Mouse (Mus musculus): ENCODE measurements around the gene Slc7a5.

Gene Slc7a5

GRCm38 (mm10) chr8:121907587-121908248 lies at the start of gene Slc7a5:
Gene Slc7a5, minus strand, starts transcription at chr8:121907694.
- DNase-seq (ENCODE audit: low spot score) = peak; percentile 90

GRCm38 (mm10) chr8:121955825-121956500 lies 48.5 kb upstream of the Slc7a5 start:
- DNase-seq (ENCODE audit: low spot score) = no peak

- DNase-seq (ENCODE audit: low spot score) = no peak
Observed at GRCm38 (mm10) chr8:121954981-121955555, 47.6 kb upstream of the Slc7a5 start.

GRCm38 (mm10) chr8:121953821-121954545 lies 46.5 kb upstream of the Slc7a5 start:
- no peak for DNase-seq (ENCODE audit: low spot score)

- no peak for DNase-seq (ENCODE audit: low spot score)
Observed at GRCm38 (mm10) chr8:121952800-121953199, 45.3 kb upstream of the Slc7a5 start.

- DNase-seq (ENCODE audit: low spot score) = no peak
Observed at GRCm38 (mm10) chr8:121952122-121952521, 44.6 kb upstream of the Slc7a5 start.

GRCm38 (mm10) chr8:121951656-121952009 lies 44.1 kb upstream of the Slc7a5 start:
- no peak for DNase-seq (ENCODE audit: low spot score)

GRCm38 (mm10) chr8:121950749-121951655 lies 43.5 kb upstream of the Slc7a5 start:
- no peak for DNase-seq (ENCODE audit: low spot score)

- DNase-seq (ENCODE audit: low spot score) = peak; percentile 98
Observed at GRCm38 (mm10) chr8:121949941-121950748, 42.7 kb upstream of the Slc7a5 start.

- DNase-seq (ENCODE audit: low spot score) = no peak
Observed at GRCm38 (mm10) chr8:121949222-121949800, 41.8 kb upstream of the Slc7a5 start, which contains the start of gene Banp. Gene Banp, plus strand, starts transcription at chr8:121949750.

GRCm38 (mm10) chr8:121948321-121949145 lies 41.0 kb upstream of the Slc7a5 start:
- DNase-seq (ENCODE audit: low spot score) = no peak

GRCm38 (mm10) chr8:121947753-121948141 lies 40.3 kb upstream of the Slc7a5 start:
- DNase-seq (ENCODE audit: low spot score) = peak; percentile 69

- no peak for DNase-seq (ENCODE audit: low spot score)
Observed at GRCm38 (mm10) chr8:121947047-121947752, 39.7 kb upstream of the Slc7a5 start.

GRCm38 (mm10) chr8:121946351-121946750 lies 38.9 kb upstream of the Slc7a5 start:
- DNase-seq (ENCODE audit: low spot score) = no peak

GRCm38 (mm10) chr8:121944831-121945230 lies 37.3 kb upstream of the Slc7a5 start, which contains the start of gene Car5a:
Gene Car5a, minus strand, starts transcription at chr8:121944904.
- no peak for DNase-seq (ENCODE audit: low spot score)

GRCm38 (mm10) chr8:121943716-121944115 lies 36.2 kb upstream of the Slc7a5 start:
- no peak for DNase-seq (ENCODE audit: low spot score)

- DNase-seq (ENCODE audit: low spot score) = no peak
Observed at GRCm38 (mm10) chr8:121943057-121943540, 35.6 kb upstream of the Slc7a5 start.

GRCm38 (mm10) chr8:121938732-121939131 lies 31.2 kb upstream of the Slc7a5 start:
- DNase-seq (ENCODE audit: low spot score) = no peak

- no peak for DNase-seq (ENCODE audit: low spot score)
Observed at GRCm38 (mm10) chr8:121936391-121936790, 28.9 kb upstream of the Slc7a5 start.

Data from left cerebral cortex, adult 11 months (tissue).